Mouse (Mus musculus): ENCODE results near the gene Nr1d1.

Gene Nr1d1

DNA sequence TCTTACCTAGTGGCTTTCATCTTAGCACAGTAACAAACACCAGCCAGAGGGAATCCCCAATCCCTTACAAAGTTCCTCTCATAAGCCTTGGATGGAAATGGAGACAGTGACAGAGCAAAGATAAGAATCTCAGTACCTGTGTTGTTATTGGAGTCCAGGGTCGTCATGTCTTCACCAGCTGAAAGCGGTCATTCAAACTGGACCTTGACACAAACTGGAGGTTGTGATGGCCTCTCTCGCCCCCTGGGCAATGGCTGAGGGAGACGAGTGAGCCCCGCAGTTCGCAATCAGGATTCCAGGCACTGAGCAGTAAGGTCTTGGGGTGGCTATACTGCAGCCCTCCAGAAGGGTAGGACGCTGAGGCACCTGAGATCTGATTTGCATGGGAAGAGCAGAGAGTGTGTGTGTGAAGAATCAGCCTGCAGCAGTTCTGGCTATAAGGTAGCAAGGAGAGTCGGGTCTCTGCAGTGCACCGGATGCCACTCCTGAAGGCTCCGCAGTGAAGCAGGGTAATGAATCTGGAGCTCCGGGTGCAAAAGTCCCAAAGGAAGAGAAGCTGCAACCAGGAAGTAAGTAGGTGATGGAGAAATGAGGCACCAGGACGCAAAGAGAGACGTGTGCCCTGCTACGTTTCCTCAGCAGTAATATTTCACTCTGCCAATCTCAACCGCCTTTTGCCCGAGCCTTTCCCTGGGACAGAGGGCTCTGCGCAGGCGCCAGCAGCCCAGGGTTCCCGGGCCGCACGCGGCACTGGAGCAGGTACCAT, at the start of gene Nr1d1:
Nr1d1 (minus strand) TSS at position 752 of the 766 bp plus-strand sequence.
- no peak for DNase-seq

DNA sequence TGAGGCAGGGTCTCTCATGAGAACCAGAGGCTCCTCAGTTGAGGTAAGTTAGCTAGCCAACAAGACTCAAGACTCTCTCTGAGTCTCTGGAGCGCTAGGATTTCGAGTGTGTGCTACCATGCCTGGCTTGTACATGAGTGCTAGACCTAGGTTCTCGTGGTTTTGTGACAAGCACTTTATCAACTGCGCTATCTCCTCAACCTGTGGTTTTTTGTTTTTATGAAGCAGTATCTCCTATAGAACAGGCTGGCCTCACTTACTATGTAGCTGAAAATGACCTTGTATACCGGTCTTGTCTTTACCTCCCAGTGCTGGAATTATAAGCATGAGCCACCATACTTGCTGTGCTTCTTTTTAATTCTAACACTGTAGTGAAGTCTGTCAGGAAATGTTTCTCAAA, 45.8 kb upstream of the Nr1d1 start:
- no peak for DNase-seq

DNA sequence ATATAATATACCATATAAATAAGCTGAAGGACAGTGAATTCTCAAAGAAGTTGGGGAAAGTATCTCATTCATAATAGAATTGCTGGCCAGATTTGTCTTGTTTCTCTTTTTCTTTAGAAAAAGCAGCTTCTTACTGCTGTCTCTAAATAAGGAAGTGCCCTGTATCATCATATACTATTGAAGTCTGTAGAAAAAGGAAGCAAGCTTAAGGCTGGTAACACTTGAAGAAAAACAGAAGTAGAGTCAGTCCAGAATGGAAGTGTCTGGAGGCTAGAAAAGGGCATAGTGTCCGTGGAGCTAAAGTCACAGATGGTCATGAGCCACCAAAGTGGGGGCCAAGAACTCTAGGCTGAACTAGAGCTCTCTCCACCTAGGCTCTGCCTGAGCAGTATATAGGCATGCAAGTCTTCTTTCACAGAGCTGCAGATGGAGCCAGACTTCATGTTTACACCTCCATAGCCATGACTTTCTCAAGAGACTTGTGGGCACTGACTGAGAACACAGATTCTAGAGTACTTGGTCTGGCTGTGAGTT, 41.6 kb upstream of the Nr1d1 start:
- no peak for DNase-seq

DNA sequence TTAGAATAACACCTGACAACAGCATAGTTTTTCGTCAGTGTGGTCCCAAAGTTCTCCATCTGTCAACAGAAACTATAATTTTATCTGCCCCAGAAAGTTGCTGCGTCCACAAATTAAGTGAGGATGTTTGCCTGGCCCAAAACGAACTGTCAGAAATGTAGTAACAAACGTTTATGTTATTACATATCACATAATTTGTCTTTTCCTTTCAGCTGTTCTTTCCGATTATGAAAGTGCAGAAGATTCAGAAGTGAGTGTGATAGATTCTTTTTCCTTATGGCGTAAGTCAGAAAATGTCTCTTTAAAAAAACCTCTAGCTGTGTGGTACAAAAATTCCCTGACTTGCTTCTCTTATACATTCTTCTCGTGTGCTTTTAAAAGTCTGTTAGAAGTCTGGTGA, 35.6 kb upstream of the Nr1d1 start:
- DNase-seq = no peak

DNA sequence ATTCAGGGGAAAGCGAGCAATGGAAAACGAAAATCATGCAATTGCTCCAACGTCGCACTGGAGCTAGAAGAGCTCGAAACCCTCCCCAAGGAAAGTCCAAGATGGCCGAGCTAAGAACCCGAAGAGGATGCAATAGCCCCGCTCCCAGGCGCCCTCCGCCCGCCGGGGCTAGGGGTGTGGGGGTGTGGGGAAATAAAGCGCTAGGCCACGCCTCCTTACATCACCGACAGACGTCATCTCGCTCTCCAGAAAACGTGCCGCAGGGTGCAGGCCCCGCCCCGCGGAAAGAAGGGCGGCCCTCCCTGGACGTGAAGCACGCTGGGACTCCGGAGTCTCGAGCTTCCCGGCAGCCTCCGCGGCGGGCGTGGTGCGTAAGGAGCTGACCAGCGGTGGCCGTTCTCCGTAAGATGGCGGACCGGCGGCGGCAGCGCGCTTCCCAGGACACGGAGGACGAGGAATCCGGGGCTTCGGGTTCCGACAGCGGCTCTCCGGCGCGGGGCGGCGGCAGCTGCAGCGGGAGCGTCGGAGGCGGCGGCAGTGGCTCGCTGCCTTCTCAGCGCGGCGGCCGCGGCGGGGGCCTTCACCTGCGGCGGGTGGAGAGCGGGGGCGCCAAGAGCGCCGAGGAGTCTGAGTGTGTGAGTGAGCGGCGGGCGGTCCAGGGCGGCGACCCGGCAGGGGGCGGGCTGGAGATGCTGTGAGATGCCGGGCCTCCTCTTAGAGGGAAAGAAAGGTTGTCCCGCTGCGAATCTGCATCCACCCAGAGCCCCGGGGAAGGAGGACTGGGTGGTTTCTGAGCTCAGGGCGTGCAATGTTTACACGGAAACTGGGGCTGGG, 34.5 kb upstream of the Nr1d1 start:
- peak; percentile 99 for DNase-seq

DNA sequence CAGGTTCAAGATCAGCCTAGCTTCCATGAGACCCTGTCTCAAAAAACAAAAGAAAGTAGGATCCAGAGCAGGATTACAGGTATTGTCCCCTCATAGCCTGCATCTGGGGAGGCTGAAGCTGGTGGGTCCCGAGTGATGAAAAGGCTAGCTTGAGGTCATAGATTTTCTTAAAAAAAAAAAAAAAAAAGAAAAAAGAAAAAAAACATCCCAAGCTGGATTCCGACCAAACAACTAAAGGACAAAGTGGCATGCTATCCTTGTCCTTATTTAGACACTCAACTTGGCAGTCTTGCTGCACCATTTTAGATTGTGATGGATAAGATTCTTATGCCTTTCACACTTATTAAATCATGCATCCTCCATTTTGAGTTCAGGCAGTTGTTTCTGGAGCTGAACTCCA, 33.3 kb upstream of the Nr1d1 start:
- DNase-seq = no peak

DNA sequence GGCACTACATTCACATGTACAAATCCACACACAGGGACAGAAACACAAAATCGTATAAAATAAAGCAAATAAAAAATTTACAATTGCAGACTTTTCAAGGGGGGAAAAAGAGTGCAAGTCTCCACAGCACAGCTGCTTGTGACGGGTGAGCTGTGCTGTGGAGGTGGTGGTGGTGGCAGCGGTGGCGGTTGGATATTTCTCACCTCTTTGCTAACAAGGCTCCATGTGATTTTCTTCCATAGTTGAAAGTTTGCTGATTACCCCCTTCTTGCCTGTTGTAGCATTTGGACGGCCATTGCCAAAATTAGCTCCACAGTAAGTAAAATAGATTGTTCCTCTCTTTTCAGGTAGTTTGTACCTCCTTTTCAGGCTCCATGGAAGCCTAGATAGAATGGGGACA, 29.5 kb upstream of the Nr1d1 start, which contains the start of gene Casc3:
Casc3 (plus strand) TSS at position 301 of the 400 bp plus-strand sequence.
- no peak for DNase-seq

DNA sequence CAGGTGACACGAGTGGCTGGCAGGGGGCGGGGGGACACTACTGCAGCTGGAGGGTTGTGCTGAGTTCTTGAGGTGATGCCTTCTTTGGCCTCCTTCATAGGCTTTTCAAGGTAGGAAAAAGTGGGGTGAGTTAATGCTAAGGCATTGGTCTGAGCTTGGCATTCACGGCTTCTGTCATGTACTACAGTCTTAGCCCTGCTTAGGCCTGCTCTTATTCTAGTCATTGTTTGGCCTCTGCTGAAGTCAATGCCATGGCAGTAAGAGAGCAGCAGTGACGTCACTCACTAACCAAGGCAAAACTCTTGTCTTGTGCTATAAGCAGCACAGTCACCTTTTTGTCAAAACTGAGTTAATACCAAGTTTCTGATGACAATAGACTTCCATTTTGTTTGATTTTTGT, 22.8 kb upstream of the Nr1d1 start:
- no peak for DNase-seq

DNA sequence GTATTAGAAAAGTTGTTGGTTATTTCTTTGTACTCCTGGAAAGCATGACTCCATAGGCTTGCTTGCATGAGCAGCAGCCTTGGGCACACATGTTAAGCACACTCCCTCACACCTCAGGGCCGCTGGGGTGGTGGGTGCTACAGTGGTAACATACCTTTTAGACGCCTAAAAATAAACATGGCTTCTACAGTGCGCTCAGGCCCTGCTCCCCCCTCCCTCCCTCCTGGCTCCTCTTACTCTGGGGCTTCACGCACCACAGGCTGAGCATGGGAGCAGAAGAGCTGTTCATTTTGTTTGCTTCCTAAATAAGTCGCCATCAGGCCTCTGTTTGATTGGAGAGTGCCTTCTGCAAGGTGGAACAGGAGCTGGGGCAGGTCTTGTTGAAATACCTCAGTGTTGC, 22.2 kb upstream of the Nr1d1 start:
- DNase-seq = no peak

DNA sequence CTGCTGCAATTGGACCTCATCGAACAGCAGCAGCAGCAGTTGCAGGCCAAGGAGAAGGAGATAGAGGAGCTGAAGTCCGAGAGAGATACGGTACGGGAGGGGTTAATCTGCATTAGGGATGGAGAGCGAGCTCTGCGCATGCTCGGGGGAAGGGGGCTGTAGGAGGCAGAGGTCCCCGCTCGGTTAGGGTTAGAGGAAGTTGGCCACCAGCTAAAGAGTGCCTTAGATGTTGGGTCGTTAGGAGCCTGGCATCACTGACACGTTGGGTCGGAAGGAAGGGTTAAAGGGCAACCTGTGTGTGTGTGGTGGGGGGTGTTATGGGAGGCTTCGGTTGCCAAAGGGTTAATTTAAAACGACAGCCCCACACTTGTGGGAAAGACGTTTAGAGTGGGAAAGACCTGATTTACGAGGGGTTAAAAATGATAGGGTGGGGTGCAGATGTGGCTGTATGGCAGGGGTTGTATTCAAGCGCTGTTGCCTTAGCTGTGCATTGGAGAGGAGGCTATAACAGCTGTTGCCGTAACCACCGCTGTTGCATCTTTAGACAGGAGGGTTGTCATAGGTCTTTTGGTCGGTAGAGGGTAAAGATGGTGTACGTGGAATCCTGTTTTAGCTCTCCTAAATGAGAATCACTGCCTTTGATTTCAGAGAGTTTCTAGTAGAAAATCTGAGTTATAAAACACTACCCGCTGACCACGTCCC, 21.5 kb upstream of the Nr1d1 start:
- peak; percentile 52 for DNase-seq

DNA sequence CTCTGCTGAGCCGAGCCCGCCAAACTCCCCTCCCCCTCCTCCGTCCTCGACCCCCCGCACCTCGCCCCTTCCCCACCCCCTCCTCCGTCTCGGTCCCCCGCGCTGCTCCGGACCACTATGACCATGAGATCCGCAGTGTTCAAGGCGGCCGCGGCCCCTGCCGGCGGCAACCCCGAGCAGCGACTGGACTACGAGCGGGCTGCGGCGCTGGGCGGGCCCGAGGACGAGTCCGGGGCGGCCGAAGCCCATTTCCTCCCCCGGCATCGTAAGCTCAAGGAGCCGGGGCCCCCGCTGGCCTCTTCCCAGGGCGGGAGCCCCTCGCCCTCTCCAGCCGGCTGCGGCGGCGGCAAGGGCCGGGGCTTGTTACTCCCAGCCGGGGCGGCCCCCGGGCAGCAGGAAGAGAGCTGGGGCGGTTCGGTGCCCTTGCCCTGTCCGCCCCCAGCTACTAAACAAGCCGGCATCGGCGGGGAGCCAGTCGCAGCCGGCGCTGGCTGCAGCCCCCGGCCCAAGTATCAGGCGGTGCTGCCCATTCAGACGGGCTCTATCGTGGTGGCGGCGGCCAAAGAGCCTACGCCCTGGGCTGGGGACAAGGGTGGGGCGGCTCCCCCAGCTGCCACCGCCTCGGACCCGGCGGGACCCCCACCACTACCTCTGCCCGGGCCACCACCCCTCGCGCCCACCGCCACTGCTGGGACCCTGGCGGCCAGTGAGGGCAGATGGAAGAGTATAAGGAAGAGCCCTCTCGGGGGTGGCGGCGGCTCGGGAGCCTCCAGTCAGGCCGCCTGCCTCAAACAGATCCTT, 20.8 kb upstream of the Nr1d1 start:
- peak; percentile 58 for DNase-seq

DNA sequence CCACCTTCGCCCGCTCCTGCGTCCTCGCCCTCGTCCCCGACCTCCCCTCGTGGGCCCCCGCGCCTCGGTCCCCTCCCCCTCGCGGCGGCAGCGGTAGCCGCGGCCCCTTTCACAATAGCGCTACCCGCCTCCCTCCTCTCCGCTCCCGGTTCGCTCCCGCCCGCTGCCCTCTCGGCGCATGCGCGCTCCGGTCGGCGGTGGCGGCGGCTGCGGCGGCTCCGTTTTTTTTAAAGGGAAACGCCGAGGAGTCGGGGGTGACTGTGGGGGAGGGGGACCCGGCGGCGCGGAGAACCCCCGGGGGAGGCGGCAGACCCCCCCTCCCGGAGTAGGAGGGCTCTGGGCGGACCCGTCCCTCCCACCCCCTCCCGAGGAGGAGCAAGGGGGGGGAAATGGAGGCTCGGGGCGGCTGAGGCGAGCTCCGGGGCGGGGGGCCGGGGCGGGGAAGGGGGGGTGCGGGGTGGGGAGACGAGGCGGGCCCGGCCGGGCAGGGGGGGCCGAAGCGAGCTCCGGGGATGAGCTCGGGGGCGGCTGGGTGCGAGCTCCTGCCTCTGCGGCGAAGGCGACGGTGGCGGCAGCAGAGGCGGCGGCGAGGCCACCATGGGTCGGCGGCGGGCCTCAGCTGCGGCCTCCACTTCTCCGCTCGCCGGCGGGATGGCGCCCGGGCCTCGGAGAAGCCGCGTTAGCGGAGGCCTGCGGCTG, 20.0 kb upstream of the Nr1d1 start, which contains the start of gene Msl1:
Msl1 (plus strand) TSS at position 502 of the 699 bp plus-strand sequence.
- peak; percentile 86 for DNase-seq

DNA sequence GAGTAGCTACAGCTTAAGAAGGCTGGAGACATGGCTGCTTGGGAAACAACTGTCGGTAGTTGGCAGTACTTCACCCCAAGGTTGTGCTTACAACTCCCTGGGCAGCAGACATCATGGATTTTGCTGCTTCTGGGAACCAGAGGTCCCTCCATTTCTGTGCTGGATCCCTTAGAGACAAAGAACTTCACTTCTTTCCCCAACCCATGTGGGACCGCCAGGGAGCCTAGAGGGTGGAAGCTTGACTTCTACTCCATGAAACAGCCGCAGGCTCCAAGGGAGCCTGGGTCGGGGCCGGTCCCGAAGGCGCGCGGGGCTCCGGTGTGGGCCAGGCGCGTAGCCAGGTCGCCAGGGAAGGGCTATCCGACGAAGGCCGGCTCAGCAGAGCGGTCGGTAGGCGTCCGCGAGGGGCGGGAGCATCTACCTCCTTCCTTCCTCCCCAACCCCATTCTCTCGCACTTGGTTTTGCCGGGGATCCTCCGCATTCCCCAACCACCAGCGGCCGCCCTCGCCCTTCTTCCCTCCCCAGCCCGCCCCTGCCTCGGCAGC, 19.4 kb upstream of the Nr1d1 start:
- peak; percentile 83 for DNase-seq

DNA sequence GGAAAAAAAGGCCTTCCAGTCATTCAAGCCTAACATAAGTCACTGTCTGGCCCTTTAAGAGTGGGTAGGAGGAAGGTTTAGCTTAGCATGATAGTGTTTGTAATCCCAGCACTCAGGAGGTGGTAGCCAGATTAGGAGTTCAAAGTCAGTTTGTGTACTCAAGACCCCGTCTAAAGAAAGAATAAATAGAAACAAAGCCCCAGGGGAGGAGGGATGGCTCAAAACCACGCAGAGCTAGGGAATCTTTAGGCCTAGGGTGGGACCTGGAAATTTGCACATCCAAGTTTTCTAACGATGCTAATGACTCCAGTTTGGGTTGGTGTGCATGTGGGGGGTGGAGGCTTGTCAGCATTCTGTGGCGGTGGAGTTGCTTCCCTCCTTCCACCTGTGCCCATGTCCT, 16.9 kb upstream of the Nr1d1 start:
- no peak for DNase-seq

DNA sequence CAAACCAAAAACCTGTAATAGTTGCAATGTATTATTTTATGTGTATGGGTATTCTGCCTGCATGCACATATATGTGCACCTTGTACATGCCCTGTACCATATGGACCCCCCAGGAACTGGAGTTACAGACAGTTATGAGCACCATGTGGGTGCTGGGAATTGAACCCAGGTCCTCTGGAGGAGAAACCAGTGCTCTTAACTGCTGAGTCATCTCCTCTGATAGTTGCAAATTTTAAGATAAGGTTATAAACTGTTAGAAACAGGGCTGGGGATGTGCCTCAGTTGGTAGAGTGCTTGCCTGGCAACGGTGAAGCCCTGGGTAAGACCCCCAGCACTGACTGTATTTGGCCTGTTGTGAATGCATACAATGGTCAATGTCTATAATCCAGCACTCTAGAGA, 16.3 kb upstream of the Nr1d1 start:
- no peak for DNase-seq

DNA sequence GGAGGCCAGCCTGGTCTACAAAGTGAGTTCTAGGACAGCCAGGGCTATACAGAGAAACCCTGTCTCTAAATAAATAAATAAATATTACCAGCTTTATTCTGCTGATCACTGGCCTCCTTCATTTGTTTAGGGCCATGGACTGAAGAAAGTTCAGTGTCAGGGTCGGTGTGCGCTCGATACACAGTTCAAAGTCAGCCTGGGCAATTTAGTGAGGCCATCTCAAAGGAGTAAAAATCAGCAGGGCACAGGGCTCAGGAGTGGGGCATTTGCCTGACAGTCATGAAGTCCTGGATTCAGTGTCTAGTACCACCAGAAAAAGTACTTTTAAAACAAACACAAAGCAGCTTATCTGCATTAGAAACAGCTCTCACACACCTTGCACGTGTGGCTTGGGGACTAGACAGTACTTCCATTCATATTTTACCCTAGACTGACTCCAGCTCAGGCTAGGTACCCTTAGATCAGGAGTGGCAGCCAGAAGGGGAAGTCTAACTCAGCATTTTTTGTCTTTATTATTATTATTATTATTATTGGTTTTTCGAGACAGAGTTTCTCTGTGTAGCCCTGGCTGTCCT, 15.6 kb upstream of the Nr1d1 start:
- no peak for DNase-seq

DNA sequence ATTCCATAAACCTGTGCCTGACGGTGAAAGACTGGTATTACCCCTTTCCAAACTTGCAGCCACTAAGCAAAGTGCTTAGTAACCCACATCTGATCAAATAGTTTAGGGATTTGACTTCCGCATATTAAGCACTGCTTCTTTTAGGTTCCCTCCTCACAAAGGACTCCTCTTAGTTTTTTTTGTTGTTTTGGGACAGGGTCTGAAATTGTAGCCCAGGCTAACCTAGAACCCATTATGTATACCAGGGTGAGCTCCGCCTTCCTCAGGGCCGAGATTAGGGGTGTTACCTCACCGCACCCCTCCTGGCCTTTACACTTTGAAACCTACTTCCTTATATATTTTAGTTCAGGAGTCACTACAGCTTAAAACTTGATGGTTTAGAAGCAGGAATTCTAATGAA, 14.7 kb upstream of the Nr1d1 start:
- no peak for DNase-seq

DNA sequence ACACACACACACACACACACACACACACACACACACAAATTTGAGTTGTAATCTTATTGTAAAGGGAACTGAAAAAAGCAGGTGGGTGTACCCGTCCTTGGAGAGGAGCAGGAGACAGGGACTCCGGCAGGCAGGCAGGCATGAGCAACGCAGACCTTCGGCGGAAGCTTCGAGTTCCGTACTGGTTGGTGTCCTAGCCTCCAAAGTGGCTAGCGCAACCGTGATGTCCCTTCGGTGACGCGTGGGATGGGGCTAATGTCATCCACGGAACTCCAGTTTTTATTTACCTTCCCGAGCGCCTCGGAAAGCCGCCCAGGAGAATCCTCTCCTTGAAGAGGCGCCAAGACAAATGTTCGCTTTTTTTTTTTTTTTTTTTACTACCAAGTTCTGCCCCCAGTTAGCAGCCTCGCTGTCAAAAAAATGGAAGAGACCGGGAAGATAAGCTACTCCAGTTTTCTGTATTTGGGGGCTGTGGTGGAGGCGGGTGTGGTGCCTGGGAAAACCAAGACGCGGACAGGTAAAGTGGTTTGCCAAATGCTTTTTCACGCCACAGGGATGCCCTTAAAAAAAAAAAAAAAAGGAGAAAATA, 14.2 kb upstream of the Nr1d1 start:
- no peak for DNase-seq

DNA sequence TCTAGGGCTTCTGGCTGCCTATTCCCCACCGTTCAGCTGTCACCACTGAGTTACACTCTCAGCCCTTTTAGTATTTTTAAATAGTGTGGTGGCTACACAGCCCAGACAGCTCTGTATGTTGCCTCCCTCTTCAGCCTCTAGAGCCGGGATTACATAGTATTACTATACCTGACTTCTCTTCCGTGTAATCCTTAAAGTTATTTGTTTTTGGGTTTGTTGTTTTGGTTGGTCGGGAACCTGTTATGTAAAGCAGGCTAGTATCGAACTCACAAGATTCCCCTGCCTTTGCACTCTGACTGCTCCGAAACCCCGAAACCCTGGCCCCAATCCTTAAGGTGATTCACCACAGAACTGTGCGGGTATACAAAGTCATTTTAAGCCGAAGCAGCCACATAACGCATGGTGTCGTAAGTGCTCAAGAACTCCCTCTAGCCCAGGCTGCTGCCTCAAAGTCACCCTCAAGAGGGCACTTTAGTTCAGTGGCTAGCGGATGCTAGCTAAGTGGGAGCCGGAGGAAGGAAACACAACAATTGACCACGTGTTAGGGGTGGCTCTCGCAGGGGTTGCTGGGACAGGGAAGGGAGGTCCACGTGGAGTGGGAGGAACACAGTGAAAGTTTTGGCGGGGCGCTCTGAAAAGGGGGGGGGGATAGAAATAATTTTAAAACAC, 13.6 kb upstream of the Nr1d1 start:
- DNase-seq = peak; percentile 93

DNA sequence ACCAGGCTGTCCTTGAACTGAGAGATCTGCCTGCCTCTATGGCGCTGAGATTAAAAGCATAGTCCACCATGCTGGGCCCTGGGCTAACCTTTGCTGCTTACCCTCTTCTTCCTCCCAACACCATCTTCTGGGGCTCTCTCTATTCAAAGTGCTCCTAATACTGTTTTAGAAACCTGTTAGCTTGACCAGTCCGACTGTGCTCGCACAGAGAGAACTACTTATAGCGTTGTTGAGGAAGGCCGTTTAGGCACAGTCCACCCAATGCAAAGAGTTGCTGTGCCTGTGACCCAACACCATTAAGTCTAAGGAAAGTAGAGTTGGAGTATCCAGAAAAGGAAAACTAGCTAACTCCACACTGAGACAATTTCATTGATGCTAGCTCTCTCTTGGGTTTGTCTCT, 13.0 kb upstream of the Nr1d1 start:
- DNase-seq = peak; percentile 18

Data from kidney, adult 11 months (tissue).